Comparison of ENCODE assay signal across 8 mouse cellular contexts in genomic region chr3:19956885-19957284, GRCm38 (mm10). TPM values are rescaled to one million over a fixed set of nuclear protein-coding genes. Genes with fewer than 3 reads are reported as not detected.
A peak's percentile ranks its signal among the peaks of the same experiment; 100 is the strongest.
DNase-seq lines count a peak whose midpoint lies in the region; ATAC-seq lines count a peak whose summit lies in the region.
"Had no signal": no experiment of that assay in that cellular context is flagged by ENCODE, and none has a peak within 500 bp of the region (broad histone marks: within the 10 kb centered on the region; RNA-seq: fewer than 3 reads in every experiment).

Gene Cp, plus strand, starts transcription at chr3:19957054.

- peak; percentile 1 for DNase-seq in right cerebral cortex, adult 18-20 months
- DNase-seq in right cerebral cortex, postnatal 25 days: no peak
- DNase-seq in embryo, embryonic 10.5 days (ENCODE audit: low spot score): peak; percentile 67
- DNase-seq in frontal cortex, postnatal 36 days (ENCODE audit: low spot score in 2 of 2): no peak

- peak; percentile 80 for ATAC-seq in hindbrain, embryonic 12.5 days (ENCODE audit: low FRiP score)
- no peak for ATAC-seq in neural tube, embryonic 15.5 days (ENCODE audit: low FRiP score)
- no peak for ATAC-seq in monocyte, adult 5-6 weeks (replicated peaks; ENCODE audit: insufficient number of reproducible peaks, low FRiP score, low TSS enrichment, poor library complexity, severe bottlenecking)

- H3K9me3 ChIP-seq in hindbrain, embryonic 12.5 days (replicated peaks): no peaks in the 10 kb centered on the region
- no peaks in the 10 kb centered on the region for H3K9me3 ChIP-seq in neural tube, embryonic 15.5 days (replicated peaks)

- no peak within 1 kb of the TSS for H3K9ac ChIP-seq in hindbrain, embryonic 12.5 days
- H3K9ac ChIP-seq in neural tube, embryonic 15.5 days (replicated peaks): no peak within 1 kb of the TSS

- H3K4me3 ChIP-seq in hindbrain, embryonic 12.5 days: no peak within 1 kb of the TSS
- no peak within 1 kb of the TSS; the same call in 1 of the 2 replicates for H3K4me3 ChIP-seq in neural tube, embryonic 15.5 days (replicated peaks)
- H3K4me3 ChIP-seq: erythroblast, embryonic 14.5 days had no signal

- no peak within 1 kb of the TSS; the same call in 1 of the 2 replicates for H3K4me2 ChIP-seq in hindbrain, embryonic 12.5 days (replicated peaks)
- H3K4me2 ChIP-seq in neural tube, embryonic 15.5 days: 0 out of 2 replicates have a peak within 1 kb of the TSS, but pooled peaks have one; percentile 17

- H3K4me1 ChIP-seq in hindbrain, embryonic 12.5 days: peaks cover 11% of the 10 kb centered on the region
- no peaks in the 10 kb centered on the region for H3K4me1 ChIP-seq in neural tube, embryonic 15.5 days

- no peaks in the 10 kb centered on the region for H3K36me3 ChIP-seq in hindbrain, embryonic 12.5 days
- no peaks in the 10 kb centered on the region for H3K36me3 ChIP-seq in neural tube, embryonic 15.5 days

- WGBS in hindbrain, embryonic 12.5 days: 14% methylated on average over 5 of the region's 5 CpGs
- 21% methylated on average over 5 of the region's 5 CpGs for WGBS in neural tube, embryonic 15.5 days

- H3K27me3 ChIP-seq in hindbrain, embryonic 12.5 days: no peaks in the 10 kb centered on the region
- no peaks in the 10 kb centered on the region for H3K27me3 ChIP-seq in neural tube, embryonic 15.5 days (replicated peaks)

- 0 out of 2 replicates have a peak within 1 kb of the TSS, but pooled peaks have one; percentile 40 for H3K27ac ChIP-seq in hindbrain, embryonic 12.5 days
- no peak within 1 kb of the TSS for H3K27ac ChIP-seq in neural tube, embryonic 15.5 days (replicated peaks)

RNA-seq across cellular contexts. Expression of gene Cp, which starts in this region (rescaled TPM):
- polyA plus RNA-seq in hindbrain, embryonic 12.5 days (2016; fragmentation: Nextera tagmentation; extraction: Ambion mirVana): 5.6 and 6.1 TPM in 2 replicates
- 9.6 and 10.3 TPM in 2 replicates for polyA plus RNA-seq in neural tube, embryonic 15.5 days (2015; fragmentation: Nextera tagmentation; extraction: Ambion mirVana)
- total RNA-seq in monocyte, adult 5-6 weeks (2017): 4.2 to 5.5 TPM (median 5.0 TPM) in 3 replicates
- polyA plus RNA-seq: erythroblast, embryonic 14.5 days had no signal

Comparison
In these comparisons a context has a peak if more than half of its experiments do, and no peak if none do; other contexts are left out.
1. DNase-seq: peak in right cerebral cortex, adult 18-20 months (single experiment) and embryo, embryonic 10.5 days (single experiment); none in right cerebral cortex, postnatal 25 days (single experiment) and frontal cortex, postnatal 36 days (0 of 2).